Mouse (Mus musculus) brown adipose tissue, adult 24 weeks (tissue): ENCODE measurements around the gene Tenm2. TPM values are rescaled to one million over a fixed set of nuclear protein-coding genes. Genes with fewer than 3 reads are reported as not detected.
A peak's percentile ranks its signal among the peaks of the same experiment; 100 is the strongest.

Experiments
- H3K27ac ChIP-seq: fragments of 200-500 bp; replicated peaks from 2 replicates; pipeline ENCODE4 v1.5.1; 2012; ENCODE audit warnings: low read depth, mild to moderate bottlenecking, low read length
- H3K4me1 ChIP-seq: fragments of 200-500 bp; 2 replicates; pipeline ENCODE4 v1.6.1; 2012; ENCODE audit warnings: low read length, mixed read lengths; ENCODE audit not compliant: control insufficient read depth, insufficient read depth, insufficient read length
- H3K4me3 ChIP-seq: fragments of 200-500 bp; 2 replicates; pipeline ENCODE4 v1.5.1; 2012; ENCODE audit warnings: low read depth, mild to moderate bottlenecking, low read length, moderate library complexity; ENCODE audit not compliant: insufficient read depth
- polyA plus RNA-seq: library from polyadenylated mRNA; stranded (reverse); fragments of >200 nt; gene quantifications from 2 replicates; pipeline ENCODE4 v1.2.4, GENCODE M21; 2012; ENCODE audit not compliant: missing spikeins, insufficient read depth, insufficient read length

The Tenm2 gene
- polyA plus RNA-seq, 1 experiment: not detected

GRCm38 (mm10) chr11:36702881-36703280, 532.9 kb downstream of the Tenm2 start:
- H3K4me3 ChIP-seq: no peak overlapping the region
- H3K27ac ChIP-seq: no peak overlapping the region
- no peaks in the 10 kb centered on the region for H3K4me1 ChIP-seq

- H3K4me1 ChIP-seq: no peaks in the 10 kb centered on the region
- no peak overlapping the region for H3K27ac ChIP-seq
- H3K4me3 ChIP-seq: no peak overlapping the region
Measured at GRCm38 (mm10) chr11:36700951-36701350, 534.8 kb downstream of the Tenm2 start.

GRCm38 (mm10) chr11:36700131-36700530, 535.6 kb downstream of the Tenm2 start:
- Histone ChIP-seq H3K4me3 (no peak overlapping the region), H3K27ac (no peak overlapping the region), H3K4me1 (no peaks in the 10 kb centered on the region)

DNA sequence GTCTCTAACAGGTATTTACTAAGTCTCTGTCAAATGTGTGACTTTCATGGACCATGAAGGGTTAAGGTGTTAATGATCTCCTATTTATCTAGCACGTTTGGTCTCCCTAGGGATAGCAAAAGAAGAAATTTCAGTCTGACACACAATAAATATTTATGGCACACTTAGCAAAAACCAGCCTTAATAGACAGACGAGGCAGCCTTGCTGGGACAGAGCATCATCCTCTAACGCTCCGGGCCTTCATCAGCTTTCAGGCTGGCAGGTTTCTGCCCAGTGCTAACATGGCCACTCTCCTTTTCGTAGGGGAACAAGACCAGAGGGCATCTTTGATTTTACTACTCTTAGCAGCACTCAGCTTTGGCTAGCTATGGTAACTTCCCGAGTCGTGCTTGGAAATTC, 537.5 kb downstream of the Tenm2 start:
- no peaks in the 10 kb centered on the region for H3K4me1 ChIP-seq
- H3K4me3 ChIP-seq: no peak overlapping the region
- H3K27ac ChIP-seq: no peak overlapping the region

- no peak overlapping the region for H3K27ac ChIP-seq
- no peaks in the 10 kb centered on the region for H3K4me1 ChIP-seq
- H3K4me3 ChIP-seq: no peak overlapping the region
Measured at GRCm38 (mm10) chr11:36697816-36698215, 537.9 kb downstream of the Tenm2 start.

DNA sequence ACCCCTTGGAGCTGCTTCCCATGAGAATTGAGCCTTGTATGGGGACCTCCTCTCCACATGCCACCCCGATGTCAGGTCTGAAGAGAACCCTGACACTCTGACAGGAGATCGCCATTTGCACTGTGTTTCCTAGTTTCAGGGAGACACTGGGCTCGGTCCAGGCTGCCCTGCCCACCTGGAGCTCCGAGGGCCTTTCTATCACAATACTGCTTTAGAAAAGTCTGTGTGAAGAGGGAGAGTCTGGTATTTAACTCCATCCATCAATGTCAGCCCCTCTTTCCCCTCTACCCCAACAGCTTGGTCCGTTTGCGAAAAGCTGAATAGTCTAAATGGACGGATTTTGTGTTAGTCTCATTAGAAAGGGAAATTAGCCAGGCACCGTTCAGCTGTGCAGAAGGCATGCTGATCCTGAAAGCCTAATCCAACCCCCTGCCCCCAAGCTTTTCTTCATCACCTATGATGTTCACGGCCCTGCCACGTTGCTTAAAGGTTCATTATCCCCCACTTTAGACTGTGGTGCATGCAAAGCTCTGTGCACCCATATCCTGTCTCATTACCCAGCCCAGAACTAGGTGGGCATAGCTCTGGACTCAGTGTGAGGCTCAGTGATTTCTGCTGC, 538.6 kb downstream of the Tenm2 start:
- no peak overlapping the region for H3K4me3 ChIP-seq
- no peaks in the 10 kb centered on the region for H3K4me1 ChIP-seq
- no peak overlapping the region for H3K27ac ChIP-seq

DNA sequence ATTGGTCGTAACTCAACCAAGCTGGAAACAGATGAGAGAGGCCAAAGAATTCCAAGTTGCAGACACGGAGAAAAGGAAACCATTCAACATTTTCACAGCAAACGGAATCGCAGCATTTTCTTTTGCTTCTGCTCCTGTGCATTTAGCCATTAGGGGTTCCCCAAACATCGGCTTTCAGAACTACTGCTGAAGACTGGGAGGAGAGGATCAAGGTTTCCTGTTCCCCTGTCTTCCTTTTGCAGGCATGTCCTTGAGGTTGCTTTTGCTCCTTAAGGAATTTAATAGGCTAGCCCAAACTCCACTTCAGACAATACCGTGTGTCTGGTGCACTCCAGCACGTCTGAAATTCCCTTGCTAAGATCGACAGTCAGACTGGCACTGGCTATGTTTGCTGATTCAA, 541.0 kb downstream of the Tenm2 start:
- no peak overlapping the region for H3K27ac ChIP-seq
- no peak overlapping the region for H3K4me3 ChIP-seq
- H3K4me1 ChIP-seq: no peaks in the 10 kb centered on the region

DNA sequence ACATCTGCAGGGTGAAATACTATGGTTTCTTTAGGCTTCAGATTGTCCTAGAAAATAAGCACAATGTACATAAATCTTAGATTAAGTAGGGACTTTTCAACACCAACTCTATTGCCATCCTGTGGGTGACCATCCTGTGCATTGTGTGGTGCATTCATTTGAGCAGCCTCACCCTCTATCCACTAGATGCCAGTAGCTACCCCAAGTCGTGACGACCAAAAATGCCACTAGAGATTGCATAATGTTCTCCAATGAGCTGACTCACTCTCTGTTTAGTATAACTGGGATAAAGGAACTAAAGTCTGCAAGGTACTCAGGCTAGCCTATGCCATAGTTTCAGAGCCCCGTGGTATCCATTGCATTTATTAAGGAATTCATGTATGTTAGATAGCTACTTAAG, 543.1 kb downstream of the Tenm2 start:
- no peak overlapping the region for H3K4me3 ChIP-seq
- no peak overlapping the region for H3K27ac ChIP-seq
- H3K4me1 ChIP-seq: no peaks in the 10 kb centered on the region

- Histone ChIP-seq H3K4me1 (no peaks in the 10 kb centered on the region), H3K4me3 (no peak overlapping the region), H3K27ac (no peak overlapping the region)
Measured at GRCm38 (mm10) chr11:36690826-36691225, 544.9 kb downstream of the Tenm2 start.

DNA sequence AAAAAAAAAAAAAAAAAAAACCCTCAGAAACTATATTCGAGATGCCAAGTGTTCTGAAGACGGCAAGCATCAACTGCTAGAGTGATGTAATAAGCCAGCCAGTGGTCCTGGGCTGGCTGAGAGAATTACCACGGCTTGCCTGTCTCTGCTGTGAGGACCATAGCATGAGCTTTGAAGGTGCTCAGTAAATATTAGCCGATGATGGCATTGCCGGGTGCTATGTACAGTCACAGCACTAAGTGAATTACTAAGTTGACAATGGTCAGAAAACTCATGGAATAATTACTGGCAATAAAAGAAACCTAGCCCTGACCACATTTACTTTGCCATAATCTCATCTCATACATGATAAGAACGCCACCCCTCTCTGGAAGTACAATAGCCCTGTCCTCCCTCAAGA, 549.5 kb downstream of the Tenm2 start:
- H3K4me3 ChIP-seq: no peak overlapping the region

GRCm38 (mm10) chr11:36679361-36679760, 556.4 kb downstream of the Tenm2 start:
- no peak overlapping the region for H3K27ac ChIP-seq
- no peaks in the 10 kb centered on the region for H3K4me1 ChIP-seq
- no peak overlapping the region for H3K4me3 ChIP-seq

More for the DNA sequence above, 549.5 kb downstream of the Tenm2 start:
- H3K27ac ChIP-seq: no peak overlapping the region
- no peaks in the 10 kb centered on the region for H3K4me1 ChIP-seq

DNA sequence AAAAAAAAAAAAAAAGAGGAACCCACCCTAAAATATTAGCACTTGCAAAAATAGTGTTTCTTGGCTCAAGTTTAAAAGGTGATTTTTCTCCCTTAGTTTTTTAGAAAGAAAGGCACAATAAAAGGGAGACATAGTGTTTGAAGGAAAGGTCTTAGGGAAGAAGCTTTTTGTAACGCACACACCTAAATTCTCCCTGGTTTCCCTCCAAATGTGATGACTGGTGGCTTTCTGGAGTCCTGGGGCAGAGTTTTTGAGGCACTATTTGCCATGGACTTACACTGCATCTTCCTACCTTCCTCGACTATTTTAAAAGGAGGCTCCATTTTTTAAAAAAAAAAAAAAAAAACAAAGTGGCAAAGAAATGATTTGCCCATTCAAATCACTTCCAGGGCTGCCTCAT, 557.2 kb downstream of the Tenm2 start:
- Histone ChIP-seq H3K27ac (no peak overlapping the region), H3K4me3 (no peak overlapping the region), H3K4me1 (no peaks in the 10 kb centered on the region)

DNA sequence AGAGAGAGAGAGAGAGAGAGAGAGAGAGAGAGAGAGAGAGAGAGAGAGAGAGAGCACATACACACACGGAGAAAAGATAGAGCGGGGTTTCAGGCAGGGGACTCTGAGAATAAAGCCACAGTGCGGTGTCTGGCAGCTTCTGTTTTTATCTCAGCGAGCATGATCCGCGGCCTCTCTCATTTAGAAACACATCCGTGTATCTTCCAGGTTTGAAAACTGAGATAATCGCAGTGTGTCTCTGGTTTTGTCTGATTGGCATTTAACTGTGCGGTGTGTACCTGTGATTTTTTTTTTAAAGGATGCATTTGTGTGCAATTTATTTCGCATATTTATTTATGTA, 557.7 kb downstream of the Tenm2 start:
- H3K27ac ChIP-seq: no peak overlapping the region
- no peak overlapping the region for H3K4me3 ChIP-seq
- no peaks in the 10 kb centered on the region for H3K4me1 ChIP-seq

- H3K4me3 ChIP-seq: 0 out of 2 replicates have a peak overlapping the region, but pooled peaks have one; percentile 18
- H3K4me1 ChIP-seq: no peaks in the 10 kb centered on the region
- no peak overlapping the region for H3K27ac ChIP-seq
Measured at GRCm38 (mm10) chr11:36677321-36678056, 558.3 kb downstream of the Tenm2 start.

DNA sequence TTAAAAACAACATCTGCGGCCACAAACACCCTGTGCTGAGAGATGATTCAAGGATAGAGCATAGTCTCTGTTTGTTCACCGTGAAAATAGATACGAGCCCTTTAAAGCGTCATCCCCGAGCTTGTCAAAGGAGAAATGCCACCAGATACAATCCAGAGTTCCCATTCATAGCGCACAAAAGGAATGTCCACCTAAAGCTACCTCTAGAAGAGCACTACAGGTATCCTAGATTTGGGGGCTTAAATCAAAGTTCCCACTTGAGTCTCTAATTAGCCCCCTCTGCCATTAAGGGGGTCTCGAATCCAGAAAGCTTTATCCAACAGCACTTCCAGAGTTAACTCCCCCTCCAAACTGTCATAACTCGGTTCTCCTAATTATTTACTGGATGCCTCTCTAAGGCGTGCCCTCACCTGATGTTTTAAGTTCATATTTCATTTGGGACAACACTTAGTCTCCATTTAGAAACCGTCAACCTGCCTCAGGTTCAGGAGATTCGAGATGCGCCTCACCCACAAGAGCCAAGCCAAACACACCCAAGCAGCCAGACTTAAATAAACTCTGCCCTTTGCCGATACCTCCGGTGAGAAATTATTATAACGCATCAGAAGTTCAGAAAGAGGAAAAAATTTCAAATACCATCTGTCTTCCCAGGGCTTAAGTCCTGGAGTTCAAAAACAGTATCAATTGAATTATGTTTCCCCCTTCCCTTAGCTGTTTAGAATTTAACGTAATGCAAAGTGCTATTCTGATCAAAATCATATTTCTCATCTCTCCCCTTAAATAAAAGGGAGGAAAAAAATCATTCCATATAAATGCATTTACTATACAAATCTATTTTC, 559.1 kb downstream of the Tenm2 start:
- Histone ChIP-seq H3K4me1 (no peaks in the 10 kb centered on the region), H3K4me3 (no peak overlapping the region), H3K27ac (no peak overlapping the region)
